Mouse (Mus musculus): Measurements from ENCODE around the gene Faap100.
"Not testable (repeated sequence)": the region's sequence is repeated elsewhere in the genome, so short reads cannot be mapped to it uniquely, and the experiment has no call there.

Gene Faap100

DNA sequence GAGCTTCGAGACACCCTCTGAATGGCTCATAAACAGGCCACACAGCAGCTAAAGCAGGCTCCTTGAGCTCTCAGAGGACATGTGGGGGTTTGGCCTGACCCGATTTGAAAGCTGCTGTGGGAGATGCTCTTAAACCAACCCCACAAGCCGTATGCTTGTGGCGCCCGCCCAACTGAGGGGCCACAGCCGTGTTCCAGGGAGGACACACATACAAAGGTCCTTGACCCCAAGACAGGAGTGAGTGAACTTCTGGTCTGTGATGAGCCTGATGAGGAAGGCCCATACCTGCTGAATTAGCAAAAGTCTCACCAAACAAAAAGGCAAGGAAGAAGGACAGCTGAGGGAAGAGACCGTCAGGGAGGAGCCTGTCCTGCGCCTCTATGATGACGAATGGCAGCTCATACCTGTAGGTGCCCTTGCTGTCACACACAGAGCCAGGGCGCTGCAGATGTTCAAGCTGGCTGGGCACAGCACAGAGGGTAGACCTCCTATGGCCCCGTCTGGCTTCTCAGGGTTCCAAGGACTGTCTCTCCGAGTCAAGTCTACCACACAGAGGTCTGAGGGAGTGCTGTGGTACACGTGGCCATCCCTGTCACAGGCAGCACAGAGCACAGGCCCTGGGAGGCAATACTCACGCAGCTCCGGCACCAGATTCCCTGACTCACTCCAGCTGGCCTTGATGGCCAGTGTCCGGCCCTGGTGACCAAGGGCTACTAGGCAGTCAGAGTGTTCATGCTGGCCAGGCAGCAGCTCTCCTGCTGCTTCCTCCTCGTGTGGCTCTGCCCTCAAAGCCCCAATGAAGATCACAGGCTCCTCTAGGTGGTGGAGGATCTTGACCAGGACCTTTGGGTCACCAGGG, 2.0 kb downstream of the Faap100 start:
- no peak for DNase-seq

DNA sequence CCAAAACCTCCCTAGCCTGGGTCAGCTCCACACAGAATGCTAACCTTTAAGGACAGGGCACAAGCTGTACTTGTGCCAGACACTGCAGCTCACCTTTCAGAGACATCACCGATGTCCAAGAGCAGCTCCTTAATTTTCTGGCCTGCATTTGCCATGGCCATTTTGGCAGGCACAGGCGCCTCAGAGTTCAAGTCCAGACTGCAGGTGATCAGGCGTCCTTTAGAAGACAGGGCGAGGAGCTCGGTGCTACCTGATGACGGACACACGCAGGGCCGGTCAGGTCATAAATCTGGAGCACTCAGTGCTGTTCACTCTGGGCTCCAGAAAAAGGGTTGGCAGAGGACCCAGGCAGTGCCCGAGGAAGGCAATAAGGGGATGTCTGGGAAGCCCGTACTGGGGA, 3.2 kb downstream of the Faap100 start:
- DNase-seq: no peak

DNA sequence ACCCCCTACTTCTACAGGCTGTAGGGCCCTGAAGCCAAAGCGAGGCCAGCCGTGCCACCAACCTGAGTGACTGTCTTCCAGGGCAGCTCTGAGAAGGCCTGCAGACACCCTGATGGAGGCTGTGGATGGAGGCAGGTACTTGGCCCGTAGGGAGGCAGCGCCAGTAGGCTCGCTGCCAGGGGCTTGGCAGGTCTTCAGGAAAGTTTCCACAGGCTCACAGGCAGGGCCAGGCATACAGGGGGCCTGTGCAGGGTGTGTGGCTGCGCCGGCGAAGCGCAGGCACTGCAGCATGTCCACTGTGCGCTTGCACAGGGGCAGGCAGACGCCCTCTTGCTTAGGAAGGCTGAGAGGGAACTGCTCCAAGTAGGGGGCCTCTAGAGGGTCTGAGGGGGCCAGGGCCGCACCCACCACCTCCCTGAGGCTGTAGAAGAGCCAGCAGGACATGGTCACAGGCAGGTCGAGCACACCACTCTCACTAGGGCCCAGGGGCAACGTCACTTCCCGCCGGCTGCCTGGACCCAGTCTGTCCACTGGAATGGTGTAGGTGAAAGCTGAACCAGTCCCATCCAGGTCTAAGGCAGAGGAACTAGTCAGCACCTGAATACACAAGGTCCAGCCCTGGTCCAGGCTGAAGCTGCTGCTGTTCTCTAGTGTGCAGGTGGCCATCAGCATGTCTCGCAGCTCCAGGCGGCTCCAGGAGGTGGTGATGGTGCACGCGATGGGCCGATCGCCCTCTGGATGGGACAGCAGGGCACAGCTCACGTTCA, 4.6 kb downstream of the Faap100 start:
- DNase-seq: no peak

DNA sequence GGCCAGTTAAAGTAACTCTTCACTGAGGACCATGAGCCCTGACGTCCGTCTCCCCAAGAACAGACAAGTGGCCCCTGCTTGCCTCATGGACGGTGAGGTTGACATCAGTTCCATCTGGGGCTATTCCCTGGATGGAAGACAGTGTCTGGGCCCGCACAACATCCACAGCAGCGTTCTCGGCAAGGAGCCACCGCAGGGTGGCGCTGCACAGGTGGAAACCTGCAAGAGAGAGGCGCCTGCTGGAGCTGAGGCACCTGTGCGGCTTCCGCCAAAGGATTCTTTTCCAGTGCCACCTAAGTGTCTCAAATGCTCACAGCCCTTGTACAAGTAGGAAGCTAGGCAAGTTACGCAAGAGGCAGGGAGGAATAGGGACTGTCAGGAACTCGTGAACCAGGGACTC, 5.5 kb downstream of the Faap100 start:
- no peak for DNase-seq

DNA sequence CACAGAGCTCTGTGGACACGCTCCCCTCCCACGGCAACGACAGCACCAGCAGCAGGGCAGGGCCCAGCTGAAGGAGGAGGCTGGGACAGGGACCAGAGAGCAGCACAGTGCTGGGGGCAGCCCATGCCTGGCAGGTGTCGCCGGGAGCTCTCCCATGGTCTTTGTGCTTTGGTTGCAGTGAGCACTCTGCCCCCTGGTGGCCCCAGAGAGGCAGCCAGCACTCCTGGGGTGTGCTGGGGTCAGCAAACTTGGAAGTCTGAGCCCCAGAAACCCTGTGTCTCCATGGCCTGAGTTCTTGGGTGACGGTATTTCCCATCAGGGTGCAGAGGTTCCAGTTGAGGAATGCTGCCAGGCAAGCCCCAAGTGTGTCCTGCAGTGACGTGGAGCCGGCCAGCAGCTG, 8.9 kb downstream of the Faap100 start:
- peak; percentile 38 to 69 for DNase-seq

DNA sequence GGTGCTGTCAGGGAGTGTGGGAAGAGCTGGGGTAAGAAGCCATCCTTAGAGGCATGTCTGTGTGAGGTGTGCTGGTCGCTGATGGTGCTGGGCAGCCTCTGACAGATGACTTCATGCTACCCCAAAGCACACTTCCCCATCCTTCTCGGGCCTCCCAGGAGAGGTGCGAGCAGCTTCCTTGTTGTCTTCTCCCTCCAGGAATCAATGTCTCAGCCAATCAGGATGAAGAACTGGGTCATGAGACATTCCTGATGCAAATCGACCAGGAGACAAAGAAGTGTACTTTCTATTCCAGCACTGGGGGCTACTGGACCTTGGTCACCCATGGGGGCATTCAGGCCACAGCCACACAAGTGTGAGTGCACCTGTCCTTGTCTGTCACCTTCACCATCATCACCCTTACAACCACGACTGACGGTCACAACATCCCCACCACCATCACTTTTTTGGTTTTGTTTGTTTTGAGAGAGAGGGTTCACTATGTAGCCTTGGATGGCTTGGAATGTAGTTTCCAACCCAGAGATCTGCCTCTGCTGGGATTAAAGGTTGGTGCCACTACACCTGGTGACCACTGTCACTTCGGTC, 12.0 kb downstream of the Faap100 start:
- no peak for DNase-seq

DNA sequence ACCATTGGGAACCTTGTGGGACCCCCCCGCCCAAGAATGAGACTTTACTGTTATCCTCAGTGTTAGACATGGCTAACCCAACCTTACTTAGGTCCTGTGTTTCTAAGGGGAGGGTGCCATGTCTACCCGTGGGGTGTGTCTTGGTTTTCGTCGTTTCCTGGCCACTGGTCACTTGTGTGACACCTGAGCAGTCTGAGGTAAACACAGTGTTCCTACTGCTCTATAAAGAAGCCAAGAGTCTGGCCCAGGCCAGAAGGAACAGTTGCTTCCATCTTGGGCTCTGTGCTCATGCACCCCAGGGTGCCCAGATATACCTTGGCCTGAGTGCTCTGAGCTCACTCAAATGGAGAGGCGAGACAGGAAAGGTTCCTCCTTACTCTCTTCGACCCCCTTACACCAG, 15.7 kb downstream of the Faap100 start:
- DNase-seq: no peak

DNA sequence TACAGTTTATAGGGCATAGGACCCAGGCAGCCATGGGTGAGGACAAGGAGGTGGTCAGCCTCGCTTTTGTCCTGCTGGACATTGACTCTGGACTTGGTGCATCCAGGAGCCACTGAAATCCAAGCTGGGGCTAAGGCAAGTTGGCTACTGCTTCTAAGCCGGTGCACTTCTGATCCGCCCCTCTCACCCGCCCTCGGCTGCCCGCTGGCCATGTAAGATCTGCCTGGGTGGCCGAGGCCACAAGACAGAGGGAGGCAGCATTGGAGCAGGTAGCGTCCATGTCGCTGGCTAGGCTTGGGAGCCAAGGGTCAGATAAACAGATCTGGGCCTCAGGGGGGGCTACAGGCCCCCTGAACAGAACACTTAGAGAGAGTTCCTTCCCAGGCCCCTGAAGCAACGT, 17.3 kb downstream of the Faap100 start, which contains the start of gene Fscn2:
Gene Fscn2, plus strand, starts transcription at position 240 of the 400 bp plus-strand sequence.
- no peak for DNase-seq

DNA sequence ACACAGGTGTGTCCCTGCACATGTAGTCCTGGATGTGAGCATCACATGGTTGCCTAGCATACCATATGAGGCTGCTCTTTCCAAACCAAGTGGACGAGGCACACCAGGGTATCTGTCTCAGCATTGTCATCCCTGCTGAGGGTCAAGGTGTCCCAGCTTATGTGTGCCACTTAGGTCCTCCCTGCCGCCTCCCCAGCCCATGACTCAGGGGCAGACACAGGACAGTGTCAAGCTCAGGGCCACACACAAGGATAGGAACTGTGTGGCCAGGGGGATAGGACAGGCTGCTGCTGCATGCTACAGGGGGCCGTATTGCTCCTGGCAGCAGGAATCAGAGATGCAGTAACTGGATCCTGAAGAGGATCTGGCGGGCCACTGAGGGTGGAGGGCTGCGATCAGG, 17.8 kb downstream of the Faap100 start:
- no peak for DNase-seq

DNA sequence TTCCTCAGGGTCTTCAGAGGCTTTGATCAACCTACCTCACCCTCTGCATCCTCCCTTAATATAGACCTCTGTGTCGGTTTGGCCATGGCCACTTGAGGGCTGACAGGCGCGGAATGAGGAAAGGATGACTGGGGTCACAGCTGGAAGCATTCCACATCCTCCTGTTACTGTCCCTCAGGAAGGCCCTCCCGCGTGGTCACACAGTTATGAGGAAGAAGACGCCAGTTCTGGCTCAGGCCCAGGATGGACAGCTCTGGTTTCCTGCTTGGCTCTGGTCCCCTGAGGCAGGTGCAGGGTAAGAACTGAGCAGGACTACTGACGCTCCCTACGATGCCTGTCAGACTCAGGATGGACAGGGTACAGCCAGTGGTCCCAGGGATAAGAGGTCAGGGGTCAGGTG, 18.5 kb downstream of the Faap100 start:
- no peak for DNase-seq

DNA sequence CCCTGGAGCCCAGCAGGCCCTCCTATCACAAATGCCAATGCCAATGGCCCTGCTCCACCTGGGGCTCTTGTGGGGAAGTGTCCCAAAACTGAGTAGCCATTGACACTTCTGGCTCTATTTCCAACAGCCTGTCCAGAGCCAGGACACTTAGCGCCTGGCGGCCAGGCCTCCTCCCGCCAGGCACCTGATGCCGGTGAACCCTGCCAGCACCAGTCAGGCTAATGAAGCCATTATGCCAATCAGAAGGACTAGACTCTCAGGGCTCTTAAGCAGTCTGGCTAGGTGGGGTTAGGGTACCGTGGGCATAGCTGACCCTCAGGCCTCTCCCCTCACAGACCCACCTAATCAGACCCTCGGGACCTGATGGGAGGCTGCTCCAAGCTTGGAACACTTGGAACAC, 19.2 kb downstream of the Faap100 start:
- no peak for DNase-seq

DNA sequence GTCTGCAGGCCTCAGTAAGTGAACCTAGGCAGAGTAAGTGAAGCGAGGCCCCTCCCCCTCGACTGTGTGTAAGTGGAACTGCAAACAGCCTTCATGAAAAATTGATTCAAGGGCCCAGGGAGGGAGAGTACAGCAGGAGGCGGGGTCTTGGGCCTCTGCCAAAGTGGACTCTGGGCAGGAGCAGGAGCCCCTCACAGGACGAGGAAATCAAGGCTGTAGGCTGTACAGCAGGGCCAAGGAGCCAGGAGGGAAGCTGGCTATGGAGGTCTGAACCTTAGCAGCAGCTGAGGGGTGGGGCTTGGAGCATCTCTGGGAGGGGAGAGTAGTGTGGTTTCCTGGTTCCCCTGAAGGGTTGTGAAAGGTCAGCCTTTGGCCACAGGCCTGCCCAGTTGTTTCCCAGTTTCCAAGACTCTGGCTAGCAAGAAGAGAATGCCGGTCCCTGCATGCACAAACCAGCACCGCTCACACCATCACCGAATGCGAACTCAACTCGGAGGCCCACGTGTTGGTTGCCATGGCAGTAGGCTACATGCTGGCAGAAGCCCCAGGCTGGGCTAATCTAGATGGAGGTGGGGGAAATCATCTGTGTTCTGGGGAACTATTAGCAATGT, 20.7 kb downstream of the Faap100 start:
- DNase-seq: no peak

DNA sequence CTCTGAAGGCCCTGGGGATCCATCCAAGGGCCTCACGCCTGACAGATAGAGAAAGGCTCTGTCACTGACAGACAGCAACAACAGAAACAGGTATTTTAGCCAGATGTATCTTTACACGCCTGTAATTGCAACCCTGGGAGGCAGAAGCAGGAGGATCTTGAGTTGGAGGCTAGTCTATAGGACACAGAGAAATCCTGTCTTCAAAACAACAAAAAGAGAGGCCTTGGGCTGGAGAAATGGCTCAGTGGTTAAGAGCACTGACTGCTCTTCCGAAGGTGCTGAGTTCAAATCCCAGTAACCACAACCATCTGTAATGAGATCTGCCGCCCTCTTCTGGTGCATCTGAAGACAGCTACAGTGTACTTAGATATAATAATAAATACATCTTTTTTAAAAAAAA, 21.7 kb downstream of the Faap100 start:
- no peak for DNase-seq

DNA sequence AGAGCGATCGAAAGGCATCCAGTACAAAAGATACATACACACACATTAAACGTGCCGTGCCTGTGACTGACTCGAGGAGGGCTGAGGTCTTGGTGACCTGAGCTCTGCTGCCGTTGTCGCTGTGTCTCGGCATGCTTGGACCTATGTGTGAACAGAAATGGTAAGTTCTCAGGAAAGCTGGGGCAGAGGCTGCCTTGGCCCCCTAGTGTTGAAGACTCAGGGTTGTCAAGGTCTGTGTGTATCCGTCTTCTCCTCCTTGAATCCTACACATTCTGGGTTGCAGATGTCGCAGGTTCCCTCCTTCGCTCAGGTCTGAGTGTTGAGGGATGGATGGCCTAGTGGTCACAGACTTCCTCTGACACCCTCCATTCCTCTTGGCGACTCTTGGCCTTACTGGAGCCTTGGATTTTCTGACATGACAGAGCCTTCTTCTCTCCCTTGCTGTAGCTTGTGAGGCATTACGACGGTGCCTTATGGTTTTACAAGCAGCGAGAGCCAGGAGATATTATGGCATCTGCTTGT, 22.2 kb downstream of the Faap100 start:
- DNase-seq: no peak

DNA sequence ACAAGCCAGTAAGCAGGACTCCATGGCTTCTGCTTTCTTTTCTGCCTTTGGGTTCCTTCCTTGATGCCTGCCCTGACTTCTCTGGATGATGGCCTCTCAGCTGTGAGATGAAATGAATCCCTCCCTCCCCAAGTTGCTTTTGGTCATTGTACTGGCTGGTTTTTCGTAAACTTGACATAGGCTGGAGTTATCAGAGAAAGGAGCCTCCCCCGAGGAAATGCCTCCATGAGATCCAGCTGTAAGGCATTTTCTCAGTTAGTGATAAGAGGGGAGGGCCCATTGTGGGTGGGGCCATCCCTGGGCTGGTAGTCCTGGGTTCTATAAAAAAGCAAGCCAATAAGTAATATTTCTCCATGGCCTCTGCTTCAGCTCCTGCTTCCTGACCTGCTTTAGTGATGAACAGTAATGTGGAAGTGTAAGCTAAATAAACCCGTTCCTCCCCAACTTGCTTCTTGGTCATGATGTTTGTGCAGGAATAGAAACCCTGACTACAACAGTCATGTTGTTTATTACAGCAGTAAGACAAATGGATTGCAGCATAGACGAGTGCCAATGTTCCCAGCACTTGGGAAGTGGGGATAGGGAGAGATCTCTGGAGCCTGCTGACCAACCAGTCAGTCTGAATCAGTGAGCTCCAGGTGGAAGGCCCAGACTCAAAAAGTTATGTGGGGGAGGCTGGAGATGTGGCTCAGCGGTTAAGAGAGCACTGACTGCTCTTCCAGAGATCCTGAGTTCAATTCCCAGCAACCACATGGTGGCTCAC, 23.1 kb downstream of the Faap100 start:
- no peak for DNase-seq

DNA sequence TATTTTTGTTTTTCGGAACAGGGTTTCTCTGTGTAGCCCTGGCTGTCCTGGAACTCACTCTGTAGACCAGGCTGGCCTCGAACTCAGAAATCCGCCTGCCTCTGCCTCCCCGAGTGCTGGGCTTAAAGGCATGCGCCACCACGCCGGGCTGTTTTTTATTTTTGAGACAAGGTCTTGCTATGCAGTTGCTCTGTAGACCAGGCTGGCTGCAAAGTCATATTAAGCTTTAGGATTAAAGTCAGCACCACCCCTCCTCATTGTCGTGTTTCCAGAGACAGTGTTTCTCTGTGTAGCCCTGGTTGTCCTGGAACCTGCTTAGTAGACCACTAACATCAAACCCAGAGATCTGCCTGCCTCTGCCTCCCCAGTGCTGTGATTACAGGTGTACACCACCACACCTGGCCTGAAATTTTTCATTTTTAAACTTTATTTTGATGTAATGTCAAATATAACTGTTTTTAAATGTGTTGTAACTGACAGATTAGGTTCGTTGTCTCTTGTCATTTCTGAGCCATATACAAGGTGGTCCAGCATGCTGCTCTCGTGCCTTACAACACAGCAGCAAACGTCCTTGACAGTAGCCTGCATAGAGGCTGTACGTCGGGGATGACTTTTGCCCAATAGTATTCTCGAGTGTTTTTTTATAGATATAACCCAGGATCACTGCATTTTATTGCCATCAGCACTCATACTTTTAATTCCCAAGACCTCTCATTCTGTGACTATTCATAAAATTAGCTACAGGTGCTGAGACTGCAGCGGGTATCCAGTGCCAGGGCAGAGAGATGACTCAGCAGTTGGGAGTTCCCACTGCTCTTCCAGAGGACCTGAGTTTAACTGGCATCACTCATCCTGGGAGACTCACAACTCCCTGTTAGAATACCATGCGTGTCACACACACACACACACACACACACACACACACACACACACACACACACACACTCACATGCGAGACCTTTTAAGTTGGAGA, 24.0 kb downstream of the Faap100 start:
- no peak for DNase-seq

DNA sequence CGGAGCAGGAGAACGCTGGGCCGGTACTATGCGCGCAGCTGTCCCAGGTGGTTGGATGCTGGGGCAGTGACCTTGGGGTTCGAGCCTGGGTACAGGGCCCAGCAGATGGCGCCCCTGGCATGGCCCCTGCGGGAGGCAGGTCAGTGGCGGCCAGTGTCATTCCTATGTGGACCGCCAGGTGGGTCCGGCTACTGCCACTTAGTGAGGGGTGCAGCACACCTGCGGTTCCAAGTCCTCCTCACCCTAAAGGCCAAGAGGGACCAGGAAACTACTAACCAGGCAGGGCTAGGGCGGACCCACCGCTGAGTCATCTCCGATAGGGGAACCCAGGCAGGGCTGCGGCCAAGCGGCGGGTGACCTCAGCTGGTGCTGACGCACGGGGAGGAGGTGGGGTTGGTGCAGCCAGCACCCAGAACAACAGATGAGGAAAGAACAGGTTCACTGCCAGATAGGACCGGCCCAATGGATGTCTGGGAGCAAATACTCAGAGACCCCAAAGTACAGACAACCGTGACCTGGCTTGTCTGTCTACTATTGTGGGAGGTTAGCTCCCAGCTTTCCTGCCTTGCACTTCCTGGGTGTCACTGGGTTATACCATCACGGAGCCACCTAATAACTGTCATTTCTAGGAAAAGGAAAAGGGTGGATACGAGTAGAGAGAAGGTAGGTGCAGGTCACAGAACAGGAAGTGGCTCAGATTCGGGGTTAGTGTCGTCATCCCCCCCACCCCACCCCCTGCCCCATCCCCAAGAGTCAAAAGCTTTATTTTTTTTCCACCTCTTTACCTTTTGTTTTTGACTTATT, 24.9 kb downstream of the Faap100 start:
- peak; percentile 79 to 91 for DNase-seq

DNA sequence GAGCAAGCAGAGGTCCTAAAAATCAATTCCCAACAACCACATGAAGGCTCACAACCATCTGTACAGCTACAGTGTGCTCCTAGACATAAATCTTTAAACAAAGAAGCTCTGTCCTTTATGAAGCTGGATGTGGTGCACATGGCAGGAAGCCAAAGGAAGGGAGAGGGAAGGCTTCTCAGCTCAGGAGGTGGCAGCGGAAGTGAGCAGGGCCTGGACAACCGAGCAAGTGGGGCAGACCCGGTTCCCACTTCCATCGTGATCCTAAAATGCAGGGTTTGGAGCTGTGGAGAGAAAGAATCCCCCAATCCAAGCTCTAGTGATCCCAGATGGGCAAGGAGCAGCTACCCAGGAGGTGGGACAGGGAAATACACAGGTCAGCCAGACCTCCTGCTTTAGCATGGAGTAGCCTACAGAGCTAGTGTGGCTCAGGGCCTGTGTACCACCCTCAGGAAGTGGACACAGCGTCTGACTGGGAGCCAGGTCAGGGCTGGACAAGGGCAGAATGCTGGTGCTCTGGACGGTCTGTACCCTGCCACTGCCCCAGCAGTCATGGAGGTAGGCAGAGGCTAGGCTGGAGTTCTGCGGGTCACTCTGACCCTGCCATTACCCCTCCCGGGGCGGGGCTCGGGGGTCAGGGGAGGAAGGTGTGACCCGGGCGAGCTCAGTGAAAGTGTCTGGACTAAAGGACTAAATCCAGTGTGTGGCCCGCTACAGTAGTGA, 25.8 kb downstream of the Faap100 start:
- DNase-seq: no peak

DNA sequence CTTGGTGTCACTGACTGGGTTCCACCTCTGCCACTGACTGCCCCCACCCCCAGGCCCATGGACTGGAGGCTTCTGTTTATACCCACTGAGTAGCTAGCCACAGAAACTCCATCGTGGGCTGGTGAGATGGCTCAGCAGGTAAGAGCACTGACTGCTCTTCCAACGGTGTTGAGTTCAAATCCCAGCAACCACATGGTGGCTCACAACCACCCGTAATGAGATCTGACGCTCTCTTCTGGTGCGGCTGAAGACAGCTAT, 26.5 kb downstream of the Faap100 start:
- not testable (repeated sequence) for DNase-seq
